Mouse (Mus musculus) CH12.LX (cell line): ENCODE results near the gene Izumo3. TPM values are rescaled to one million over a fixed set of nuclear protein-coding genes. Genes with fewer than 3 reads are reported as not detected.

Source experiments
- DNase-seq: peaks from one replicate; pipeline ENCODE4 v3.0.0-alpha.2; 2013; ENCODE audit errors: extremely low read depth
- H3K27ac ChIP-seq: 2 replicates; pipeline ENCODE4 v1.5.1; 2012; ENCODE audit warnings: low read depth, mild to moderate bottlenecking, control low read depth, moderate library complexity; ENCODE audit not compliant: insufficient read depth
- H3K27me3 ChIP-seq: replicated peaks from 2 replicates; pipeline ENCODE3; 2012; ENCODE audit warnings: inconsistent platforms
- H3K36me3 ChIP-seq, 2 experiments: replicated peaks in 1 of 2; 2 replicates each; pipeline versions ENCODE3 to v1.6.1; 2012; ENCODE audit warnings: inconsistent platforms in 1 of 2, low read length in 1 of 2, mild to moderate bottlenecking in 1 of 2, mixed read lengths in 1 of 2, moderate library complexity in 1 of 2; ENCODE audit not compliant: control insufficient read depth in 1 of 2, insufficient read depth in 1 of 2
- H3K4me1 ChIP-seq, 2 experiments: 2 replicates each; pipeline ENCODE4 v1.6.1; 2012; ENCODE audit warnings: inconsistent platforms in 1 of 2, moderate library complexity in 1 of 2; ENCODE audit not compliant: insufficient read depth in 2 of 2, control insufficient read depth in 1 of 2
- H3K4me2 ChIP-seq: 2 replicates; pipeline ENCODE4 v1.6.1; 2012; ENCODE audit warnings: low read depth, mild to moderate bottlenecking, control low read depth; ENCODE audit not compliant: poor library complexity, insufficient read depth, severe bottlenecking
- H3K4me3 ChIP-seq, 3 experiments: fragments of 150-350 bp in 1 of 3; sonication (generic) in 1 of 3; replicated peaks in 1 of 3; 2 replicates each; pipeline versions ENCODE3 to v1.5.1; 2011 to 2012; ENCODE audit warnings: low read depth in 2 of 3, low read length in 2 of 3, mild to moderate bottlenecking in 2 of 3, moderate library complexity in 2 of 3, control low read depth in 1 of 3, improper control_type of control experiment in 1 of 3, inconsistent platforms in 1 of 3, mixed read lengths in 1 of 3; ENCODE audit not compliant: poor library complexity in 1 of 3
- H3K79me2 ChIP-seq: replicated peaks from 2 replicates; pipeline ENCODE4 v1.6.1; 2012; ENCODE audit warnings: mild to moderate bottlenecking, moderate library complexity; ENCODE audit not compliant: control insufficient read depth, poor library complexity, insufficient read depth, severe bottlenecking; ENCODE audit errors: extremely low read depth
- H3K9ac ChIP-seq: 2 replicates; pipeline ENCODE4 v1.6.1; 2012; ENCODE audit warnings: low read depth, mild to moderate bottlenecking, control low read depth, moderate library complexity; ENCODE audit not compliant: insufficient read depth
- H3K9me3 ChIP-seq: replicated peaks from 2 replicates; pipeline ENCODE3; 2012; ENCODE audit warnings: low read length, inconsistent platforms, mixed read lengths
- EP300 ChIP-seq: IDR thresholded peaks from 2 replicates; pipeline ENCODE4 v1.6.1; 2011; ENCODE audit warnings: low read length, improper control_type of control experiment
- ETS1 ChIP-seq: conservative IDR thresholded peaks from 2 replicates; pipeline ENCODE4 v1.6.1; 2012; ENCODE audit warnings: low read depth, mild to moderate bottlenecking, inconsistent platforms, low read length, improper control_type of control experiment, moderate library complexity
- HCFC1 ChIP-seq: IDR thresholded peaks from 2 replicates; pipeline ENCODE4 v1.6.1; 2012; ENCODE audit warnings: low read depth, mild to moderate bottlenecking, inconsistent platforms, low read length, improper control_type of control experiment
- JUND ChIP-seq: conservative IDR thresholded peaks from 2 replicates; pipeline ENCODE4 v1.6.1; 2011; ENCODE audit warnings: low read depth, low read length, improper control_type of control experiment
- MAX ChIP-seq: IDR thresholded peaks from 2 replicates; pipeline ENCODE4 v1.6.1; 2011; ENCODE audit warnings: low read length, improper control_type of control experiment
- MAZ ChIP-seq: IDR thresholded peaks from 2 replicates; pipeline ENCODE4 v1.6.1; 2012; ENCODE audit warnings: low read depth, mild to moderate bottlenecking, inconsistent platforms, low read length, improper control_type of control experiment, moderate library complexity
- PAX5 ChIP-seq: IDR thresholded peaks from 2 replicates; pipeline ENCODE4 v1.6.1; 2012; ENCODE audit warnings: low read length, inconsistent platforms, mixed read lengths
- SIN3A ChIP-seq: IDR thresholded peaks from 2 replicates; pipeline ENCODE4 v1.6.1; 2012; ENCODE audit warnings: low read length, improper control_type of control experiment, inconsistent platforms
- dilution Hi-C: fragments of 300-500 bp; cut with MboI; formaldehyde crosslinking; loops from 2 replicates; pipeline ENCODE4 v1.14.3; 2020; ENCODE audit warnings: low sequenced_read_pairs; ENCODE audit not compliant: extremely low pct_unique_long_range_greater_than_20kb, extremely low pct_ligation_motif_present
- in situ Hi-C: fragments of 300-500 bp; cut with MboI; formaldehyde crosslinking; loops from 3 replicates; pipeline ENCODE4 v1.14.3; 2019; ENCODE audit warnings: low sequenced_read_pairs, low pct_ligation_motif_present, low pct_unique_long_range_greater_than_20kb, mixed read lengths
- polyA plus RNA-seq: library from polyadenylated mRNA; unstranded; fragments of >175 nt; gene quantifications from 2 replicates; pipeline ENCODE4 v1.2.1, GENCODE M21; 2012; ENCODE audit warnings: low read depth; ENCODE audit not compliant: insufficient read length
- total RNA-seq, 2 experiments: library from RNA; depleted of rRNA; stranded (reverse); fragments of 300-350 nt in 1 of 2; fragments of >200 nt in 1 of 2; gene quantifications; 2 replicates each; pipeline ENCODE4 v1.2.3; 2012 to 2014

Izumo3 gene
- total and polyA plus RNA-seq, 3 experiments: not detected

DNA sequence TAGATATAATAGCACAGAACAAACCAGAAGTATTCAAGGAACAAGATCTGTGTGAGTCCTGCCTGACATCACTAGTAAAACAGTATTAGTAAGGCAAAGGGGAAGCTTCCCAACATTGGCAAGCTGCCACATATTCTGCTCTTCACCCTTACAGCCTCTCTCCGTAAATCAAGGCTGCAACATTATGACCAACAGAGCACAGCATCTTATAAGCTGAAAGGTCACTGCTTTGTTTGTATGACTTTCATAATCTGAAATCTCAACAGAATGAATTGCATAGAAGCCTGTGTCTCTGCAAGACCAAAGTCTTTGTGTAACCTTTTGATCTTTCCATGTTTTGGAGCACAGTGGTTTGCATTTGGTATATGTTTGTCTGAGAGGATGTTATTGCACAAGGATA, 51.1 kb downstream of the Izumo3 start:
- H3K9ac ChIP-seq: no peak overlapping the region
- TF ChIP-seq SIN3A (no peak), MAZ (no peak), JUND (no peak), EP300 (no peak), HCFC1 (no peak), PAX5 (no peak), MAX (no peak), ETS1 (no peak)
- peaks cover 24% of the 10 kb centered on the region for H3K9me3 ChIP-seq
- no peaks in the 10 kb centered on the region for H3K79me2 ChIP-seq
- dilution Hi-C loops (no loop called here), in situ Hi-C loops (no loop called here)
- H3K27me3 ChIP-seq: no peaks in the 10 kb centered on the region
- no peak overlapping the region for H3K27ac ChIP-seq
- no peak overlapping the region for H3K4me2 ChIP-seq
- H3K4me3 ChIP-seq: no peak overlapping the region
- H3K36me3 ChIP-seq: no peaks in the 10 kb centered on the region
- no peak for DNase-seq
- H3K4me1 ChIP-seq: no peaks in the 10 kb centered on the region

Other genes with a start within 250 kb of the Izumo3 start
- not detected in 2 replicates for gene Gm12666, start 44.5 kb upstream of the Izumo3 start, total RNA-seq (2012; rRNA removed)
- gene Gm12666, start 44.5 kb upstream of the Izumo3 start, total RNA-seq (2014; rRNA removed): not detected in 2 replicates
- gene Gm12666, start 44.5 kb upstream of the Izumo3 start, polyA plus RNA-seq: not detected in 2 replicates